Comparison of ENCODE assay signal across 9 mouse cellular contexts in the genomic region with DNA sequence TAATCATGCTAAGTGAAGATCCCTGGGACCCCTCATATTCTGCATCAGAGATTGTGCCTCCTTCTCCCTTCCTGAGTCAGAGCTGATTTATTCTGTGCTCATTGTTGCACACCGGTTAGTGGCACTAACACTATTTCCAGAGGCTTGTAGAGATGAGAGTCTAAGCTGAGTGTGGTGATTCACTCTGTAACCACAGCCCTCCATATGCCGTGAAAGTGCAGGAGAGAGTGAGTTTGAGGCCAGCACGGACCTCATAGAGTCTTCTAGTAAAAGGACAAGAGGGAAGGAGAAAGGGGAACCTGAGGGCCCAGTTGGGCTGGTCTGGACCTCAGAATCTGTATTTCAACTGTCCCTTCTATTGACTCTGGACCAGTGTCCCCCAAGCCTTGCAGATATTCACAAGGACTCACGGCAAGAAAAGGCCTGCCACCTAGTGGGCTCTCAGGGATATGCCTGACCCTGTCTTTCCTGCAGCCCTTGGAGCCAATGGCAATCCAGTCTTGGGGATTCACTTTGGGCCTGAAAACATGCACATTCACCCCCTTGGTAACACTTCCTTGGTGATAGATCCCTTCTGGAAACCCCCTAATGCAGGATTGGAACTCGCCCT.
DNase-seq lines count a peak whose midpoint lies in the region; ATAC-seq lines count a peak whose summit lies in the region.
"Had no signal": no experiment of that assay in that cellular context is flagged by ENCODE, and none has a peak within 500 bp of the region (broad histone marks: within the 10 kb centered on the region; RNA-seq: fewer than 3 reads in every experiment).

No protein-coding gene starts in this region.

- WGBS in limb, embryonic 13.5 days = 35% methylated on average over 5 of the region's 5 CpGs
- 39% methylated on average over 5 of the region's 5 CpGs for WGBS in neural tube, embryonic 13.5 days

- ATAC-seq in limb, embryonic 13.5 days (ENCODE audit: low FRiP score, low read depth) = peak; percentile 71
- ATAC-seq in neural tube, embryonic 13.5 days (ENCODE audit: low read depth) = peak; percentile 88

- H3K9ac ChIP-seq in limb, embryonic 13.5 days = no peak overlapping the region
- no peak overlapping the region for H3K9ac ChIP-seq in neural tube, embryonic 13.5 days
- H3K9ac ChIP-seq: embryonic facial prominence, embryonic 15.5 days had no signal

- no peak overlapping the region for H3K4me2 ChIP-seq in limb, embryonic 13.5 days (replicated peaks)
- H3K4me2 ChIP-seq in neural tube, embryonic 13.5 days = no peak overlapping the region
- H3K4me2 ChIP-seq: embryonic facial prominence, embryonic 15.5 days had no signal

- H3K27me3 ChIP-seq in limb, embryonic 13.5 days = no peaks in the 10 kb centered on the region
- H3K27me3 ChIP-seq in neural tube, embryonic 13.5 days = no peaks in the 10 kb centered on the region
- H3K27me3 ChIP-seq: embryonic facial prominence, embryonic 15.5 days had no signal

- H3K27ac ChIP-seq in limb, embryonic 13.5 days = no peak overlapping the region
- no peak overlapping the region for H3K27ac ChIP-seq in neural tube, embryonic 13.5 days (replicated peaks)
- H3K27ac ChIP-seq: embryonic facial prominence, embryonic 15.5 days had no signal

- no peaks in the 10 kb centered on the region for H3K4me1 ChIP-seq in limb, embryonic 13.5 days
- H3K4me1 ChIP-seq in neural tube, embryonic 13.5 days (replicated peaks) = no peaks in the 10 kb centered on the region
- H3K4me1 ChIP-seq: embryonic facial prominence, embryonic 15.5 days had no signal

- no peaks in the 10 kb centered on the region for H3K9me3 ChIP-seq in limb, embryonic 13.5 days
- H3K9me3 ChIP-seq in neural tube, embryonic 13.5 days = no peaks in the 10 kb centered on the region
- H3K9me3 ChIP-seq: embryonic facial prominence, embryonic 15.5 days had no signal

- H3K36me3 ChIP-seq in limb, embryonic 13.5 days = no peaks in the 10 kb centered on the region
- no peaks in the 10 kb centered on the region for H3K36me3 ChIP-seq in neural tube, embryonic 13.5 days
- H3K36me3 ChIP-seq: embryonic facial prominence, embryonic 15.5 days had no signal

- DNase-seq in 416B (ENCODE audit: low read depth) (peak; percentile 43), WW6 (ENCODE audit: low read depth, low spot score) (peak; percentile 13)
- DNase-seq in cerebellum, postnatal 25 days = peak; percentile 43 to 76
- DNase-seq in gastrocnemius, postnatal 10 days = peak; percentile 43
- peak; percentile 57 for DNase-seq in kidney, adult 18-20 months
- DNase-seq in thymus, postnatal 25 days = peak; percentile 52

- H3K4me3 ChIP-seq in limb, embryonic 13.5 days = no peak overlapping the region
- H3K4me3 ChIP-seq in neural tube, embryonic 13.5 days = no peak overlapping the region
- H3K4me3 ChIP-seq: embryonic facial prominence, embryonic 15.5 days had no signal
